Mouse (Mus musculus) c-Kit-positive CD71-positive TER-119-negative erythroid progenitor cells, embryonic 14.5 days (primary cell): ENCODE results near the gene Tssk3.
"Not testable (repeated sequence)": the region's sequence is repeated elsewhere in the genome, so short reads cannot be mapped to it uniquely, and the experiment has no call there.

ENCODE experiments used
- DNase-seq: peaks from one replicate; pipeline ENCODE4 v3.0.0-alpha.2; 2013; ENCODE audit warnings: low read depth

Tssk3 gene

DNA sequence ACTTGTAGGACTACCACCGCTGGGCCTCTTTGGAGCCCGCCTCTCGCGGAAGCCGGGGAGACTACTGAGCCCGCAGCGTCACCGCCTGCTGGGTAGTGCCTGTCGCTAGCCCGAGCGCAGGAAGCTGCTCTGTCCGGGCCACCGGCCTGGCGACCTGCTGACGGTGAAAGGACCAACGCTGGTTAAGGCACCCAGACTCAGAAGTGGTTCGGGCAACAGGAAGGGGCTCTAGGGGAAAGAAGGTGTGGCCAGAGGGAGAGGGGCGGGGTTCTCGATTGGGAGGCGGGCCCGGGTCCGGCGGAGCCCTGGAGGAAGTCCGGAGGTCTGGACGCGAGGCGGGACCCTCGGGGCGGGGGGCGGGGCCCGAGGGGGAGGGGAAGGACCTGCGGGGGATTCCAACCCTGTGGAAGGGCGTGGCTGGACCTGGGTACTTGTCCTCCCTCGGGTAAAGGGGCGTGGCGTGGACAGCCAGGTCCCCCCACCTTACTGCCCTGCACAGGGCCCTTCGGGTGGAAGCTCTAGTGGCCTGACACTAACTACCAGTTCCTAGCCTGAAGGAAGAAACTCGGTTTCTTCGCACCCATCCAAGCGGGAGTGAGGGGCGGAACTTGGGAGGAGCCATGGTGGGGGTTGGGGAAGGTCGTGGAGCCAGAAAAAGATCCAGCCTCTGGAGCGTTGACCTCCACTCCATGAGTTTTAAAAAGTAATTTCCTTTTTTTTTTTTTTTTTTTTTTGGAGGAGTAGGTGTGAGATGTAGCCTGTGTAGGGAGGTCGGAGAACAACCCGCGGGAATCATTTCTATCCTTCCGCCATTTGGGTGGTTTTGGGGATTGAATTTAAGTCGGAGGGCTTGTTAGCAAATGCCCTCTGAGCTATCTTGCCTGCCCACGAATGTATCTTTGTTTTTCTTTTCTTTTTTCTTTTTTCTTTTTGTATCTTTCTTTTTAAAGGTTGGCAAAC, 10.1 kb upstream of the Tssk3 start:
- peak; percentile 48 for DNase-seq

DNA sequence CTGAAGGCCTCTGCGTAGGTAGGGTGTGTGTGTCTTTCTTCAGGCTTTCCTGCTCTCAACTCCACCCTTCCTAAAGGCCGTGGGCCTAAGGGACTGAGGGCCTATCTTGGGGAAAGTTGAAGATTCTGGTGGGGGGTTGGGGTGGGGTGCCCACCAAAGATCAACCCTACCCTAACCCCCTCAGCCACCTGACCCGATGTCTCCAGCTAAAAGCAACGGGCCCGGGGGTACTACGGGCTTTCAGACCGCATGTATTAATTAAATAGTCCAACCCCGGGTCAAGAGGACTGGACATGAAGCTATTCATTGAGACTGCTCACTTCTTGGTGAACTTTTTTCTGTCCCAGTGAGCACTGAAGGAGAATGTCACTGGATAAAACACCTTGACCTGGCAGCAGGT, 9.2 kb upstream of the Tssk3 start:
- no peak for DNase-seq

DNA sequence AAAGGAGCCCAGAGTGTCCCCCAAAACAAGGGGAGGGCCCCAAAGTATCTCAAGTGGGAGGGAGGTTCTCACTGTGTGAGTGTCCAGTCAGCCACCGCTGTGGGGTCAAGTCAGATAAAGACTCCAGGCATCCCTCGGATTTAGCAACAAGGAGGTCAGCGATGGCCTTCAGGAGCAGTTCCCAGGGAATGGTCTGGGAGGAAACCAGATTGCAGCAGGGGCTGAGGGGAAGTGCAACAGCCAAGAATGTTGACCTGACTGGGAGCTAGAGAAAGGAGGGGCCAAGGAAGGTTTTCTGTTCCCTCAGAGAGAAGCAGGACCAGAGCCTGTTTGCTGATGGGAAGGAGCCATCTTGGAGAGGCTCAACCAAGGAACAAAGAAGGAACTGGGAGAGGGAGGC, 8.1 kb upstream of the Tssk3 start:
- DNase-seq, result no peak

DNA sequence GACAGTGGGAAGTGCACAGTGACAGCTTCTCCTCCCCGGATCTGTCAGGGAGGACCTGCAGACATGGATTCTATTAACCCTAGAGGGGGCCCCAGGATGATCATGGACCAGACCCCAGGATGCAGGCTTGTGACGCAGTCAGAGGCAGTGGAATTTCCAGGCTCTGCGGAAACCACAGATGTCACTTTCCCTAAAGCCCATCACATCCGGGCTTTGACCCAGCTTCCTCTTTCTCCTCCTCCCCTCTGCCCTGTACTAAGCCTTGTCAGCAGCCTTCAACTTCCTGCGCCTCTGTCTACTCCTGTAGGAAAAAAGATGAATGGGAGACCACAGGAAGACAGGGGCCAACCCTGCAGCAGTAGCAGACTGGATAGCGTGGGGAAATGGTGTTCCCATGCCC, 5.8 kb upstream of the Tssk3 start:
- DNase-seq, result no peak

DNA sequence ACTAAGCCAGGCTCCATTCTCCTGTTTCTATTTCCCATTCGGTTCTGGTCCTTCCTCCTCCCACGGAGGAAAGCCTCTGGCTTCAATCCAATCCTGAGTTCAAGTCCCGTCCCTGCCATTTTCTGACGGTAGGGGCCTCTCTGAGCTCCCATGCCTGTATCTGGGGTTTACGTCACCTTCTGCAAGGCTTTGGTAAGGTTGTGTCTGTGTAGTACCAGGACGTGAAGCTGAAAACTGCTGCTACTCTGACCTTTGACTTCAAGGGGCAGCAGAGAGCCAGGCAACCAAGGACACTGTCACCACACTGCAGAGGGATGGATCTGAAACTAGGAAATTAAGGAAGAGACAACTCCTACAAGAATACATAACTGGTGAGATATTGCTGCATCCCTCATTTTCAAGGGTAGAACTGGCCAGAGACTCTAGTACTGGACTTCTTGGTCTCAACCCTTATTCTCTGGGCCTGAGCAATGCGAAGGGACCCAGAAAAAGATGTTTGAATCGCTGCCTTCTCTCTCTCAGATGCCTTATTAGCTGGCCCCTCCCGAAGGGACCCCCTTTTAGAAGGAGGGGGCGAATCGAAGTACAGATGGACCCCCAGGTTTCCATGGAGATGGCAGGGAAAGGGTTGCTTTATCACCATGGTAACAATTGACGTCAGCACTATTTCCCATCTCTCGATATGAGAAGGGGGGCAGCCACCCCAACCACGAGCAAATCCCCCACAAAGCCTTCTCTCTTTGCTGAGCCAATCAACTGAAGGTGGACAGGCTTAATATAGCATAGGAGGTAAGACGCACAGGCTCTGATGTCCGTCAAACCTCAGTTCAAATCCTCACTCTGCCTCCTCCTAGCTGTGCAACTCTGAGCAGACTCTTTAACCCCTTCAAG, 5.1 kb upstream of the Tssk3 start:
- no peak for DNase-seq

DNA sequence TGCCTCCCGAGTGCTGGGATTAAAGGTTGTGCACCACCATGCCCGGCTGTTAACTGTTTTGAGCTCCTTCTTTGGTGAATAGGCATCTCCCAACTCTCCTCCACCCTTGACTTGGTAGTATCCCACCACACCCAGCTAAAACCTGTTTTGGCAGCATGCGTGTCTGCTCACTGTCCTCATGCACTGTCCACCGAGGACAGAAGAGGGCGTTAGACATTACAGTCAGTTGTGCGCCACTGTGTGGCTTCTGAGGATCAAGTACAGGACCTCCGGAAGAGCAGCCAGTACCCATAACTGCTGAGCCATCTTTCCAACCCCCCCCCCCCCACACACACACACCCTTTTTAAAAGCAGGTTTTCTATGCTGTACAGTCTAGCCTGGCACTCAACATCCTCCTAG, 3.9 kb upstream of the Tssk3 start:
- DNase-seq, result no peak

DNA sequence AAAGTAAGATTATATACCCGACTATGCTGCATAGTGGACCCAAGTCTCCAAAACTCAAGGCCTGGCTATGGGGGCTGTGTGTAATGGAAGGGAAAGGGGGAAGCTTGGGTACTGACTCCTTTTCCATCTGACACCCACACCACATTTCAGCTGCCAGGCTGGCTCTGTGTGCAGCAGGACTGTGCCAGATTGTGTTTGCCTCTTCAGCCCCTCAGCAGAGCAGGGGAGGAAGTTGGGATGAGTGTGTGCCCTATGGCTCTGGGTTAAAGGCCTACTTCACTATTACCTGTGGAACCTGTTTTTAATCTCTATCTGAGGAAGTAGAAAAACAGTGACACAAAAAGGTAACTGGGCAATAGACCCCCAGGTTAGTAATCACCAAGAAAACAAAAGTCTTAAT, 9.7 kb downstream of the Tssk3 start:
- no peak for DNase-seq

DNA sequence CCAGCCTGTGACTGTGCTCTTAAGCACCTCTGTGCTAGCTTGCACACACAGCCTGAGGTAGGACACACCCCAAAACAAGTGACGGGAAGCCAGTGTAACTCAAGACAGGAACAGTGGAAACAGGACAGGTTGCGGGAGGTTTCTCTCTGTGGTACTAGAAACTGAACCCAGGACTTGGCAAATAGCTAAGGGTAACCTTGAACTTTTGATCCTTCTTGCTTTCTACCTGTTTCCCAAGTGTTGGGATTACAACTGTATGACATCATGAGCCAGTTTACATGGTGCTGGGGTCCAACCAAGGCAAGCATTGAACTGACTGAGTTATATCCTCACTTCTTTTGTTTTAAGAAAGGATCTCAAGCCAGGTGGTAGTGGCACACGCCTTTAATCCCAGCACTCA, 11.0 kb downstream of the Tssk3 start:
- DNase-seq, result no peak

DNA sequence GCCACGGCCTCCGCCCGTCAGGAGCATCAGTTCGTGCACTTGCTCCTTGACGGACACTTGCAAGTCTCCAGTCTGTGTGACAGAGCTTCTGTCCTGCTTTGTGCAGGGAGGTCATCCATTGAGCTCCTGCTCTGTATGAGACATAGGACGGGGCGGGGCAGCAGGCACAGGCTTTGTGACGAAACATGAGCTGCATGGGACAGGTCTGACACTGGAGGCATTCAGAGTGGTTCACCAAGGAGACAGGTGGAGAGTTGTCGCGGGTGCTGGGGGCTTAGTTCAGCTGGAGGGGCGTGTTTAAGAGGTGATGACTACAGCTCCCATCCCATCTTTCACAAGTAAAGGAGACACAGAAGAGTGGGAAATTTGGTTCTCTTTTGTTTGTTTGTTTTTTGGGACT, 14.8 kb downstream of the Tssk3 start:
- no peak for DNase-seq

DNA sequence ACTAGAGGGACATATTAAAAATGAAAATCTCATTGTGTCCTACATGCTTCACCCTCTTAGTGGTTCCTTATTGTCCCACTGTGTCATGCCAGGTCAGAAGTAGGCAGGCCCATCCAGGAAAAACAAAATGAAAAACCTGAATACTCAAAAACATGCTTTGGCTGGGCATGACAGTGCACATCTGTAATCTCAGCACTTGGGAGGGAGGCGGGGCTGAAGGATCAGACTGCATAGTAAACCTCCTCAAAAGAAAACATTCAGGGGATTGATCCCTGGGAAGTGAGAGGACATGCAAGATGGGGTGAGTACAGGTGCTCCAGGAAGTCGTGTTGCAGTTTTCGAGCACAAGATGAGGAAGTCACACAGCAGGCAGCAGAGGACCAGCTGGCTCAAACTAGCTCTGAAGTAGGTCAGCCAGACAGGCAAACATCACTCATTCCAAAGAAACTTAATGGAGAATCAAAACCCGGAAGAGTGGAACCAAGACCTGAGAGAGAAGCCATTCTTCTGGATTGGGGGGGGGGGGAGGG, 26.5 kb downstream of the Tssk3 start:
- no peak for DNase-seq

DNA sequence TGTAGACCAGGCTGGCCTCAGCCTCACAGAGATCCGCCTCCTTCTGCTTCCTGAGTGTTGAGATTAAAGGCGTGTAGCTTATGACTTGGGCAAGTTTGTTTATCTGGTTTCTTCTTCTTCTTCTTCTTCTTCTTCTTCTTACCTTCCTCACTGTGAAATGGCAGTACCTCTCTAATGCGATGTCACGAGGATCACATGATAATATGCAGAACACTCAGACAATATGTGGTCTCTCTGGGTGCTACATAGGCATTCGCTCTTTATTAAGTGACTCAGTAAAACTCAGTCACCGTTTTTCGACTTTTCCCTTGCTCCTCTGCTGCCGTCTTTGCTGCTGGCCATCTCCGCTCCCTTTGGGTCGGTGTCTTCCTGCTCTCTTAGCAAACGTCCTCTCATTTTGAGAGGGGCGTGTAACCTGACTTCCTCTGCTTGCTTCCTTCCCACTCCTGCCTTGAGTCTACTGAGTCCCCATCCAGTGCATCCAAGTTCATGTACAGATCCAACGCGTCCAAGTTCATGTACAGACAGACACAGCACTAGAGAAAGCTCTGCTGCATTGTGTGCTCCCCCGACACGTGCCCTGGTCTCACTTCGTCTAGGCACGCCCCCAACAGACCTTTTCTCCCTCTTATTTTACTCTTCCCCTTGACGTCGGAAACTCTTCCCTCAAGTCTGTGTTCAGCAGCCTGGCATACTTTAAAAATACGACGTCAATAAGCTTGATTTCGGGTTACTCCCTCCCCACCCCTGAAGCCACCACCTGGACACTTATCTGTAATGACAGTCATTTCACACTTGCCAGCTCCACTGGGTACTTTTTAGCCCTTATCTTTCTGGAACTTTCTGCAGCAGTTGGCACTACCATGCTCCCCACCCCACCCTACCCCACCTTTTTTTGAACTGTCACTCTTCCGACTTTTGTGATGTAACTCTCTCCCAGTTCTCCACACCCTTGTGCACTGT, 27.4 kb downstream of the Tssk3 start:
- DNase-seq, result peak; percentile 78

DNA sequence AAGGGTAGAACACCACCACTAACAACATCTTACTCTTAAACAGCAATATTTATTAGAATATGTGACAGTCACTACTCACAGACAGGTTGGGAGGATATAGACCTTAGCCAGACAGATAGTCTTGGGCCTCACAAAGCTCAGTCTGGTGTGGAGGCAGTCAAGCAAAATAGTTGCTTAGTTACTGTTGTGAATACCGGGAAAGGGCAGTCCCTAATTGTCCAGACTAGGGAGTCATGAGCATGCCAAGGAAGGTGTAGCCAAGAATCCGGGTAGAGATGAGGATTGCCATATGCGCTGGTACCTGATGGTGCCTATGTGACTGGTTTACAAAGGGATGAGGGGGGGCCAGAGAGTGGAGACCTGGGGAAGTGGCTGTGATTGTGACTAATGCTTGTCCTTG, 28.7 kb downstream of the Tssk3 start:
- no peak for DNase-seq

DNA sequence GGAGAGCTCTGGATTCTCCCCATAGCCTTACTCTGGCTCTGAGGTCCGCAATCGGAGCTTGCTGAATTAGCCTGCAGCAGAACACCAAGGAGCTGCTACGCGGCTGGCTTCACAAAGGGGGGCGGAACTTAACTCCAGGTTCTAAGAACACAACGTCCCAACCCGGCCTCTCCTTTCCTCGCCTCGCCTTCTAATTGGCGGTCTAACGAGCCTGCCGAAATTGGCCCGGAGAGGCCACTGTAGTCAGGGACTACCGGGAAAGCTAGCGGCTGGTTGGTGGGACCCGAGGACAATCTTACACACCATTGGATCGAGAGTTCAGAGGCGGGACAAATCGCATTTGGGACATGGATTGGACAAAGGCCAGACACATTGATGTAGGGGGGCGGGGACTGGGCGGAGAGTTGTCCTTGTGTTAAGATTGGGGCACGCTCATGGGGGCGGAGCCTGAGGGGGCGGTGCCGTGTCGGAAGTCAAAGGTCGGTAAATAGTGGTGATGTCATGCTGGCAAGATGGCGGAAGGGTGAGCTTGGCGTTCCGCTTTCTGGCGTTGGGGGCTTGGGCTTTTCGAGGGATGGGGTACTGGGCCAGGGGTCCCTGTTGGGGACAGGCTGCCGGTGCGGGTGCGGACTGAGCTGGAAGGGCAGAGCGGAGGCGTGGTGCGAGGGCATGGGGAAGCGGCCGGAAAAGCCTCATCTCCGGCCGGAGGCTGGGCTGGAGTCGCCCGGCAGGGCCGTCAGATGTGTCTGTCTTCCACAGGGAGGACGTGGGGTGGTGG, 29.4 kb downstream of the Tssk3 start, which contains the start of gene Bsdc1:
Gene Bsdc1, plus strand, starts transcription at position 399 of the 778 bp plus-strand sequence.
- peak; percentile 100 for DNase-seq

DNA sequence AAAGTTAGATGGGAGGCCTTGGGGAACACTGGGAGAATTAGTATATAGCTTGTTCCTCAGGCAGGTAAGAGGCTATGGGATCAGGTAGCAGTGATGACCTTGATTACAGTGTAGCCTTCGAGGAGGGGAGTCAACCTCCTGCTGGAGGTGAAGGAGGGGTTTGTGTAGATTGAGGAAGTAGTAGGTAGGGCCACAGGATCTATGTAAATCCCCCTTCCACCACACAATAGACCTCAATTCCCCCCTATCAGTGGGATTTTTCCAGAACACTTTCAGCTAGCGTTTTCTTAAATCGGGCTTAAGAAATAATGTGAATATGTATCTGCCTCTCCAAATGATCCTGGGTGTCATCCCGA, 30.0 kb downstream of the Tssk3 start:
- no peak for DNase-seq

DNA sequence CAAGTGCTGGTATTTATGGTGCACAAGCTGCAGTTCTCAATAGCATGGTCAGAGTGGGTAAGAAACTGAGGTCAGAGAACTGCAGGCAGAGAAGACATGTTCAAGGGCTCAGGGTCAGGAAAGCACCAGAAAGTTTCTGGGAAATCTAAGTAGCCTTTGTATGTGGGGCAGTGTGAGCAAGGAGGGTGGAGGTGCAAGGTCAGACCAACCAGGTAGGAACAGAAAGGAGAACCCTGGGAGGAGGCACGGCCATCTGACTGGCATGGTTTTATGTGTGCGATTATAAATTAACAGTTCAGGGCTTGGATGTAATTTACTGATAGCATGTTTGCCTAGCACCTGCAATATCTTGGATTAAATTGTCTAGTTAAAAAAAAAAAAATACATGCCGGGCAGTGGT, 31.1 kb downstream of the Tssk3 start:
- DNase-seq, result no peak

DNA sequence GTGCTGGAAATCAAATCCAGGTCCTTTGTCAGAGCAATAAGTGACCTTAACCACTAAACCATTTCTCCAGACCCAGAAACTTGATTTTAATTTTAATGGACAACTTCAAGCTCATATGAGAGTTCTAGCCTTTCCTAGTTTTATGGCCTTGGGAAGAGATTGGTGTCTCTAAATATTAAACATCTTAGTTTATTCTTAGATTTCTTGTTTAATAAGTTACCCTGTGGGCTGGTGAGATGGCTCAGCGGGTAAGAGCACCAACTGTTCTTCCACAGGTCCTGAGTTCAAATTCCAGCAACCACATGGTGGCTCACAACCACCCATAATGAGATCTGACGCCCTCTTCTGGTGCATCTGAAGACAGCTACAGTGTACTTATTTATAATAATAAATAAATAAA, 33.5 kb downstream of the Tssk3 start:
- DNase-seq, result not testable (repeated sequence)

DNA sequence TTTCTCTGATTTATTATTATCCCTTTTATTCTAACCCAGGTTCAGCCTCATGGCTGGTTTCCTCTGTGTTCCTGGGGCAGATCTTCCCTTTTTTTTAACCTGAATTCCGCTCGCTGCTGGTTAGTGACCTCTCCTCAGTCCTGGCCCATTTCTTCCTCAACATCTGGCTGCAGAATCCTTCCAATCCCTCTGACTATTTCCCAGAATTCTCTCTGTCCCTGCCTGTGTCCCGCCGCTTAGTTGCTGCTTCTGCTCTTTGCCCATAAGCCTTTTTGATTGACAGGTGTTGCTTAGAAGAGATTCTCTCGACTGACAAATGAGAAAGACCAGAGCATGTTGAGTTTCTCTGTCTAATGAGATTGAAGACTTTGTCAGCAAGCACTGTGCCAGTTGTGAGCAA, 34.7 kb downstream of the Tssk3 start:
- DNase-seq, result no peak

DNA sequence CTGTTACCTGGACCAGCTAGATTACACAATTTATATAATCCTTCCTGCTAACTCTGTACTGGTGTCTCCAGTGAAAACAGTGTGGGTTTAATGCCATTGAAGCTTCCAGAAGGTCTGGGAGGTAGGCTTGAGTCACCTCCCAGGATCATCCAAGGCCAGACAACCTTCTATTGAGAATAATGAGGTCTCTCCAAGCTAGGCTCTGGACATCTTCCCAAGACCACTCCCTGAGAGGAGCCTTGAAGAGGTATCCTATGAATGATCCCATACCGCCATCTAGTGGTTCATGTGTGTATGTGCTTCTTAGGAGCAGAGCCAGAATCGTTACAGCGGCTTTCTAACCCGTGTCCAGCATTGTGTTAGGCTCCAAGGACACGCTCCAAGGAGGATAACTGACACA, 35.6 kb downstream of the Tssk3 start:
- DNase-seq, result peak; percentile 63

DNA sequence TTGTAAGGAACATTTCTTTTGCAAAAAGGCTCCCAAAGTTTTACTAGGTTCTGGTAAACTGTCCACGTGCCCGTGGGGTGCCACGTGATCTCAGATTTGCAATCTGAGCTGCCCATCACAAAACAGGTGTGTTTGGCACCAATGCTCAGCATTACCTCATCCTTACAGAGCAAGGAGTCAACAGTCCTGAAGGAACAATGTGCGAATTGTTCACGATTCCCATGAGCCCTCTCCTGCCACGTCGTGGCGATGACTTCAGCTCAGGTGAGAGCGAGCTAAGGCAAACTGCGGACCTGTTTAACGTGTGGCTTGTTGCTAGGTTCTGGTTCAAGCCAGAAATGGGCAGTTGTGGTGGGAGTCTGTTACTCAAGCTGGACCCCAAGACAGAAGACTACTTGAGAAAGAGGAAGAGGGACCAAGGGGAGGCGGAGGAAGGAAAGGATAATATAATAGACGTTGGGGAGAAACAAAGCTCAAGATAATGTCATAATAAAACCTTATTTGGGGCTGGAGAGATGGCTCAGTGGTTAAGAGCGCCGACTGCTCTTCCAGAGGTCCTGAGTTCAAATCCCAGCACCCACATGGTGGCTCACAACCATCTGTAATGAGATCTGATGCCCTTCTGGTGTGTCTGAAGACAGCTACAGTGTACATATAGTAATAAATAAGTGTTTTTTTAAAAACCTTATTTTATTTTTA, 39.2 kb downstream of the Tssk3 start:
- no peak for DNase-seq

DNA sequence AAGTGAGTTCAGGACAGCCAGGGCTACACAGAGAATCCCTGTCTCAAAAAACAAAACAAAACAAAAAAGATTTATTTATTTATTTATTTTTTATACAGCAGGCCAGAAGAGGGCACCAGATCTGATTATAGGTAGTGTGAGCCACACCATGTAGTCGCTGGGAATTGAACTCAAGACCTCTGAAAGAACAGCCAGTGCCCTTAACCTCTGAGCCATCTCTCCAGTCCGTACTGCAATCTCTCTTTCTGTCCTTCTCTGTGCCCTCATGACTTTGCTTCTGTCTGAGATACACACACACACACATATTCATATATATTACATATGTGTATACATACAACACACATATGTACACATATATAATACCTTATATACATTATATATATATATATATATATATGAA, 40.0 kb downstream of the Tssk3 start:
- no peak for DNase-seq
